In the genomic region with DNA sequence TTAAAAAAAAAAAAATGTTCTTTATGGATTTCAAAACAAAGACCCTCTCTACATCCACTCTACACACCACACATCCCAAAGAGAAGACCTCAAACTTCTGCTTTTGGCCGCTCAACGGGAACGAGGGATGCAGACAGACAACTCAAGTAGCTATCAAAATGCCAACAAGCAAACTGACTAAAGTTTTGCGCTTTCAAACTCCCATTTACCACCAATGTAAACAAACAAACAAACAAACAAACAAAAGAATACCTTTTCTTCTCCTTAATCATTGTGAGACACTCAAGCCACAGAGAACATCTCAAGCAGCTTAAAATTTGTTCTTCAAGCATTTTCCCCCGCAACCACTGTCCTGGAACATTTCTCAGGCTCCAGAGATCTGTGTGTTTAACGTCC, we compare ENCODE assay signal across 7 mouse cellular contexts. TPM values are rescaled to one million over a fixed set of nuclear protein-coding genes. Genes with fewer than 3 reads are reported as not detected.
DNase-seq lines count a peak whose midpoint lies in the region; ATAC-seq and TF ChIP-seq lines count a peak whose summit lies in the region.

No protein-coding gene starts in this region.

- H3K9ac ChIP-seq in lung, embryonic 15.5 days, result peak overlapping the region; percentile 63
- peak overlapping the region; percentile 68 for H3K9ac ChIP-seq in limb, embryonic 14.5 days (ENCODE audit: low read depth, low read length, severe bottlenecking)
- peak overlapping the region; percentile 31; the same call in 1 of the 2 replicates for H3K9ac ChIP-seq in stomach, embryonic 14.5 days (replicated peaks; ENCODE audit: low read depth, low read length)

- H3K4me2 ChIP-seq in lung, embryonic 15.5 days, result peak overlapping the region; percentile 66
- H3K4me2 ChIP-seq in limb, embryonic 14.5 days (replicated peaks; ENCODE audit: low read depth, low read length, severe bottlenecking), result peak overlapping the region; percentile 88
- peak overlapping the region; percentile 83 for H3K4me2 ChIP-seq in stomach, embryonic 14.5 days (replicated peaks; ENCODE audit: low read depth, low read length)

- no peak for ATAC-seq in lung, embryonic 15.5 days (ENCODE audit: borderline replicate concordance, extremely low read depth, low FRiP score, low TSS enrichment)
- ATAC-seq in limb, embryonic 14.5 days (ENCODE audit: low FRiP score, low read depth), result no peak
- no peak for ATAC-seq in stomach, embryonic 14.5 days (ENCODE audit: insufficient number of reproducible peaks, insufficient read depth, low FRiP score, low read depth)

- no peaks in the 10 kb centered on the region for H3K36me3 ChIP-seq in lung, embryonic 15.5 days
- no peaks in the 10 kb centered on the region for H3K36me3 ChIP-seq in forebrain, embryonic 10.5 days (replicated peaks)
- no peaks in the 10 kb centered on the region for H3K36me3 ChIP-seq in limb, embryonic 14.5 days (ENCODE audit: control insufficient read depth, insufficient read depth, low read length)
- no peaks in the 10 kb centered on the region for H3K36me3 ChIP-seq in stomach, embryonic 14.5 days (ENCODE audit: control insufficient read depth, insufficient read depth, low read length)

- H3K9me3 ChIP-seq in lung, embryonic 15.5 days, result no peaks in the 10 kb centered on the region
- no peaks in the 10 kb centered on the region for H3K9me3 ChIP-seq in forebrain, embryonic 10.5 days
- H3K9me3 ChIP-seq in limb, embryonic 14.5 days (ENCODE audit: control insufficient read depth, low read length), result no peaks in the 10 kb centered on the region
- H3K9me3 ChIP-seq in stomach, embryonic 14.5 days (ENCODE audit: control insufficient read depth, low read depth, low read length), result no peaks in the 10 kb centered on the region

- no peak overlapping the region for H3K27ac ChIP-seq in lung, embryonic 15.5 days
- H3K27ac ChIP-seq in forebrain, embryonic 10.5 days, result peak overlapping the region; percentile 84
- H3K27ac ChIP-seq in limb, embryonic 14.5 days (replicated peaks; ENCODE audit: low read depth, low read length), result no peak overlapping the region
- H3K27ac ChIP-seq in stomach, embryonic 14.5 days (ENCODE audit: low read length), result no peak overlapping the region

- peak overlapping the region; percentile 63 for H3K4me3 ChIP-seq in lung, embryonic 15.5 days
- peak overlapping the region; percentile 70 for H3K4me3 ChIP-seq in forebrain, embryonic 10.5 days
- H3K4me3 ChIP-seq in limb, embryonic 14.5 days (replicated peaks; ENCODE audit: low read length), result peak overlapping the region; percentile 58
- peak overlapping the region; percentile 55 for H3K4me3 ChIP-seq in stomach, embryonic 14.5 days (ENCODE audit: low read depth, low read length)

- no peaks in the 10 kb centered on the region for H3K4me1 ChIP-seq in lung, embryonic 15.5 days
- H3K4me1 ChIP-seq in forebrain, embryonic 10.5 days, result peaks cover 13% of the 10 kb centered on the region
- peaks cover 7% of the 10 kb centered on the region; the same call in 1 of the 2 replicates for H3K4me1 ChIP-seq in limb, embryonic 14.5 days (ENCODE audit: control insufficient read depth, insufficient read depth, low read length)
- H3K4me1 ChIP-seq in stomach, embryonic 14.5 days (ENCODE audit: control insufficient read depth, insufficient read depth, low read length), result no peaks in the 10 kb centered on the region

- no peak for TF ChIP-seq POLR2A in limb, embryonic 14.5 days (IDR thresholded peaks at IDR 0.05; ENCODE audit: borderline replicate concordance, extremely low read depth, insufficient read depth, insufficient read length)

- DNase-seq in lung, postnatal 4 days, result no peak
- no peak for DNase-seq in forebrain, embryonic 10.5 days (ENCODE audit: extremely low spot score, low spot score)
- DNase-seq in limb, embryonic 14.5 days (ENCODE audit: low spot score), result no peak
- no peak for DNase-seq in ovary, adult 18-20 months (ENCODE audit: low spot score)
- DNase-seq in thymus, adult 18-20 months, result no peak

- no peaks in the 10 kb centered on the region for H3K27me3 ChIP-seq in lung, embryonic 15.5 days
- peaks cover 11% of the 10 kb centered on the region; the same call in 1 of the 2 replicates for H3K27me3 ChIP-seq in forebrain, embryonic 10.5 days (ENCODE audit: poor library complexity, severe bottlenecking)
- H3K27me3 ChIP-seq in limb, embryonic 14.5 days (ENCODE audit: control insufficient read depth, insufficient read depth, low read length), result no peaks in the 10 kb centered on the region
- no peaks in the 10 kb centered on the region for H3K27me3 ChIP-seq in stomach, embryonic 14.5 days (ENCODE audit: control insufficient read depth, insufficient read depth, low read length)

- 9% methylated on average over 6 of the region's 6 CpGs for WGBS in lung, embryonic 15.5 days
- WGBS in forebrain, embryonic 10.5 days, result 9% methylated on average over 6 of the region's 6 CpGs
- WGBS in limb, embryonic 14.5 days, result 9% methylated on average over 6 of the region's 6 CpGs
- 13% methylated on average over 6 of the region's 6 CpGs for WGBS in stomach, embryonic 14.5 days

RNA-seq across cellular contexts. Expression of a gene that starts 0.8 kb away (rescaled TPM):
- polyA plus RNA-seq in lung, embryonic 15.5 days (2015; fragmentation: Nextera tagmentation; extraction: Ambion mirVana), result 4.6 and 4.8 TPM in 2 replicates
- 1.0 and 1.1 TPM in 2 replicates for polyA plus RNA-seq in forebrain, embryonic 10.5 days (2016; fragmentation: Nextera tagmentation; extraction: Ambion mirVana)
- polyA plus RNA-seq in limb, embryonic 14.5 days (2012; rRNA removed), result 2.7 and 3.0 TPM in 2 replicates
- 1.8 and 1.9 TPM in 2 replicates for polyA plus RNA-seq in limb, embryonic 14.5 days (2014; fragmentation: Nextera tagmentation; extraction: Ambion mirVana)
- polyA plus RNA-seq in stomach, embryonic 14.5 days (2014; fragmentation: Nextera tagmentation; extraction: Ambion mirVana), result 3.7 and 4.0 TPM in 2 replicates

RNA-seq across cellular contexts. Expression of a gene that starts 34.6 kb away (rescaled TPM):
- not detected in 2 replicates for polyA plus RNA-seq in lung, embryonic 15.5 days (2015; fragmentation: Nextera tagmentation; extraction: Ambion mirVana)
- 0.21 and 0.29 TPM in 2 replicates for polyA plus RNA-seq in forebrain, embryonic 10.5 days (2016; fragmentation: Nextera tagmentation; extraction: Ambion mirVana)
- 0.20 TPM in 2 replicates for polyA plus RNA-seq in limb, embryonic 14.5 days (2012; rRNA removed)
- 0.21 TPM in 1 of 2 replicates, not detected in the other for polyA plus RNA-seq in limb, embryonic 14.5 days (2014; fragmentation: Nextera tagmentation; extraction: Ambion mirVana)
- not detected in 2 replicates for polyA plus RNA-seq in stomach, embryonic 14.5 days (2014; fragmentation: Nextera tagmentation; extraction: Ambion mirVana)

RNA-seq across cellular contexts. Expression of a gene that starts 55.0 kb away (rescaled TPM):
- 34.8 and 39.7 TPM in 2 replicates for polyA plus RNA-seq in lung, embryonic 15.5 days (2015; fragmentation: Nextera tagmentation; extraction: Ambion mirVana)
- polyA plus RNA-seq in forebrain, embryonic 10.5 days (2016; fragmentation: Nextera tagmentation; extraction: Ambion mirVana), result 28.7 and 29.9 TPM in 2 replicates
- 17.0 and 18.2 TPM in 2 replicates for polyA plus RNA-seq in limb, embryonic 14.5 days (2012; rRNA removed)
- polyA plus RNA-seq in limb, embryonic 14.5 days (2014; fragmentation: Nextera tagmentation; extraction: Ambion mirVana), result 31.6 and 38.5 TPM in 2 replicates
- 34.1 and 38.9 TPM in 2 replicates for polyA plus RNA-seq in stomach, embryonic 14.5 days (2014; fragmentation: Nextera tagmentation; extraction: Ambion mirVana)

RNA-seq across cellular contexts. Expression of a gene that starts 55.3 kb away (rescaled TPM):
- polyA plus RNA-seq in lung, embryonic 15.5 days (2015; fragmentation: Nextera tagmentation; extraction: Ambion mirVana), result 32.1 and 32.7 TPM in 2 replicates
- polyA plus RNA-seq in forebrain, embryonic 10.5 days (2016; fragmentation: Nextera tagmentation; extraction: Ambion mirVana), result 40.2 and 44.5 TPM in 2 replicates
- polyA plus RNA-seq in limb, embryonic 14.5 days (2012; rRNA removed), result 12.4 and 17.3 TPM in 2 replicates
- polyA plus RNA-seq in limb, embryonic 14.5 days (2014; fragmentation: Nextera tagmentation; extraction: Ambion mirVana), result 22.6 and 23.2 TPM in 2 replicates
- 24.3 and 26.0 TPM in 2 replicates for polyA plus RNA-seq in stomach, embryonic 14.5 days (2014; fragmentation: Nextera tagmentation; extraction: Ambion mirVana)
